Mouse (Mus musculus): ENCODE measurements around the gene Tenm3. TPM values are rescaled to one million over a fixed set of nuclear protein-coding genes. Genes with fewer than 3 reads are reported as not detected.

Gene Tenm3
- polyA plus RNA-seq, 1 experiment from 2014 or later: 36.1 TPM

GRCm38 (mm10) chr8:48178993-48179392 is 664.8 kb downstream of the Tenm3 start:
- Histone ChIP-seq H3K27me3 (ENCODE audit: control insufficient read depth, insufficient read depth, low read length) (no peaks in the 10 kb centered on the region), H3K4me3 (ENCODE audit: low read depth, low read length) (no peak overlapping the region), H3K9me3 (ENCODE audit: control insufficient read depth, low read length) (no peaks in the 10 kb centered on the region), H3K4me2 (ENCODE audit: low read depth) (no peak overlapping the region), H3K4me1 (ENCODE audit: control insufficient read depth, insufficient read depth, low read length) (no peaks in the 10 kb centered on the region), H3K36me3 (ENCODE audit: control insufficient read depth, insufficient read depth, low read length) (no peaks in the 10 kb centered on the region), H3K9ac (ENCODE audit: low read length) (no peak overlapping the region; the same call in 1 of the 2 replicates), H3K27ac (ENCODE audit: low read depth, low read length) (no peak overlapping the region)
- ATAC-seq (ENCODE audit: insufficient read depth, low FRiP score, low TSS enrichment) (peak; percentile 77), DNase-seq (ENCODE audit: low spot score) (peak; percentile 34)
- 22% methylated on average over 4 of the region's 4 CpGs for whole genome bisulfite sequencing

GRCm38 (mm10) chr8:48177876-48178275 is 665.9 kb downstream of the Tenm3 start:
- Histone ChIP-seq H3K27me3 (ENCODE audit: control insufficient read depth, insufficient read depth, low read length) (no peaks in the 10 kb centered on the region), H3K9me3 (ENCODE audit: control insufficient read depth, low read length) (no peaks in the 10 kb centered on the region), H3K9ac (ENCODE audit: low read length) (no peak overlapping the region), H3K4me2 (ENCODE audit: low read depth) (no peak overlapping the region), H3K4me3 (ENCODE audit: low read depth, low read length) (no peak overlapping the region), H3K27ac (ENCODE audit: low read depth, low read length) (no peak overlapping the region), H3K36me3 (ENCODE audit: control insufficient read depth, insufficient read depth, low read length) (no peaks in the 10 kb centered on the region), H3K4me1 (ENCODE audit: control insufficient read depth, insufficient read depth, low read length) (no peaks in the 10 kb centered on the region)
- ATAC-seq (ENCODE audit: insufficient read depth, low FRiP score, low TSS enrichment) (no peak), DNase-seq (ENCODE audit: low spot score) (no peak)
- 97% methylated on average over 1 of the region's 1 CpGs for WGBS
